Mouse (Mus musculus): ENCODE results near the gene Mlf2. TPM values are rescaled to one million over a fixed set of nuclear protein-coding genes. Genes with fewer than 3 reads are reported as not detected.

Gene Mlf2
- polyA plus RNA-seq, 1 experiment from 2014 or later: 587 TPM

GRCm38 (mm10) chr6:124966466-124967118 is 35.4 kb downstream of the Mlf2 start:
- no peak for ATAC-seq
- 97% methylated on average over 7 of the region's 7 CpGs for WGBS
- no peak overlapping the region for H3K27ac ChIP-seq (ENCODE audit: low read depth, low read length)
- H3K27me3 ChIP-seq (replicated peaks; ENCODE audit: control insufficient read depth, insufficient read depth, low read length): no peaks in the 10 kb centered on the region
- peak overlapping the region; percentile 96 for H3K4me2 ChIP-seq (ENCODE audit: low read length)
- H3K9me3 ChIP-seq (ENCODE audit: control insufficient read depth, low read length): no peaks in the 10 kb centered on the region
- peak overlapping the region; percentile 58; the same call in 1 of the 2 replicates for H3K4me3 ChIP-seq (ENCODE audit: low read length)
- no peak overlapping the region for H3K9ac ChIP-seq (ENCODE audit: low read depth, low read length)
- no peaks in the 10 kb centered on the region; the same call in 1 of the 2 replicates for H3K36me3 ChIP-seq (ENCODE audit: control insufficient read depth, insufficient read depth, low read length)
- peaks cover 14% of the 10 kb centered on the region for H3K4me1 ChIP-seq (ENCODE audit: control insufficient read depth, insufficient read depth, low read depth, low read length)

GRCm38 (mm10) chr6:124967766-124968165 is 36.6 kb downstream of the Mlf2 start:
- no peak overlapping the region for H3K4me2 ChIP-seq (ENCODE audit: low read length)
- no peak for ATAC-seq
- WGBS: 74% methylated on average over 4 of the region's 4 CpGs

More at GRCm38 (mm10) chr6:124967766-124968165, 36.6 kb downstream of the Mlf2 start:
- Histone ChIP-seq H3K27me3 (replicated peaks; ENCODE audit: control insufficient read depth, insufficient read depth, low read length) (no peaks in the 10 kb centered on the region), H3K4me3 (ENCODE audit: low read length) (no peak overlapping the region), H3K4me1 (ENCODE audit: control insufficient read depth, insufficient read depth, low read depth, low read length) (peaks cover 14% of the 10 kb centered on the region), H3K9me3 (ENCODE audit: control insufficient read depth, low read length) (no peaks in the 10 kb centered on the region), H3K27ac (ENCODE audit: low read depth, low read length) (no peak overlapping the region), H3K36me3 (ENCODE audit: control insufficient read depth, insufficient read depth, low read length) (no peaks in the 10 kb centered on the region), H3K9ac (ENCODE audit: low read depth, low read length) (no peak overlapping the region)

Other genes with a start within 250 kb of the Mlf2 start
- gene Emg1, start 219.2 kb upstream of the Mlf2 start, polyA plus RNA-seq (2015; fragmentation: Nextera tagmentation; extraction: Ambion mirVana): 104 and 108 TPM in 2 replicates
- gene Phb2, start 219.1 kb upstream of the Mlf2 start, polyA plus RNA-seq (2015; fragmentation: Nextera tagmentation; extraction: Ambion mirVana): 249 and 250 TPM in 2 replicates
- 4.8 and 4.9 TPM in 2 replicates for gene Ptpn6, start 192.7 kb upstream of the Mlf2 start, polyA plus RNA-seq (2015; fragmentation: Nextera tagmentation; extraction: Ambion mirVana)
- 587 and 645 TPM in 2 replicates for gene Grcc10, start 190.0 kb upstream of the Mlf2 start, polyA plus RNA-seq (2015; fragmentation: Nextera tagmentation; extraction: Ambion mirVana)
- not detected in 2 replicates for gene Gm45234, start 175.4 kb upstream of the Mlf2 start, polyA plus RNA-seq (2015; fragmentation: Nextera tagmentation; extraction: Ambion mirVana)
- 24.7 and 28.5 TPM in 2 replicates for gene Atn1, start 174.9 kb upstream of the Mlf2 start, polyA plus RNA-seq (2015; fragmentation: Nextera tagmentation; extraction: Ambion mirVana)
- 192 and 210 TPM in 2 replicates for gene Eno2, start 161.7 kb upstream of the Mlf2 start, polyA plus RNA-seq (2015; fragmentation: Nextera tagmentation; extraction: Ambion mirVana)
- 4.0 and 5.3 TPM in 2 replicates for gene Lrrc23, start 151.7 kb upstream of the Mlf2 start, polyA plus RNA-seq (2015; fragmentation: Nextera tagmentation; extraction: Ambion mirVana)
- 9.2 and 10.3 TPM in 2 replicates for gene Spsb2, start 122.7 kb upstream of the Mlf2 start, polyA plus RNA-seq (2015; fragmentation: Nextera tagmentation; extraction: Ambion mirVana)
- 544 and 601 TPM in 2 replicates for gene Tpi1, start 117.1 kb upstream of the Mlf2 start, polyA plus RNA-seq (2015; fragmentation: Nextera tagmentation; extraction: Ambion mirVana)
- gene Usp5, start 101.9 kb upstream of the Mlf2 start, polyA plus RNA-seq (2015; fragmentation: Nextera tagmentation; extraction: Ambion mirVana): 220 and 232 TPM in 2 replicates
- 34.2 and 38.5 TPM in 2 replicates for gene Cdca3, start 101.8 kb upstream of the Mlf2 start, polyA plus RNA-seq (2015; fragmentation: Nextera tagmentation; extraction: Ambion mirVana)
- gene Gnb3, start 91.1 kb upstream of the Mlf2 start, polyA plus RNA-seq (2015; fragmentation: Nextera tagmentation; extraction: Ambion mirVana): 1.0 and 1.1 TPM in 2 replicates
- 7.5 and 16.2 TPM in 2 replicates for gene P3h3, start 73.6 kb upstream of the Mlf2 start, polyA plus RNA-seq (2015; fragmentation: Nextera tagmentation; extraction: Ambion mirVana)
- gene Gpr162, start 67.4 kb upstream of the Mlf2 start, polyA plus RNA-seq (2015; fragmentation: Nextera tagmentation; extraction: Ambion mirVana): 30.9 and 32.9 TPM in 2 replicates
- 0.26 and 0.27 TPM in 2 replicates for gene Cd4, start 43.2 kb upstream of the Mlf2 start, polyA plus RNA-seq (2015; fragmentation: Nextera tagmentation; extraction: Ambion mirVana)
- 3.0 and 3.6 TPM in 2 replicates for gene Lag3, start 19.7 kb upstream of the Mlf2 start, polyA plus RNA-seq (2015; fragmentation: Nextera tagmentation; extraction: Ambion mirVana)
- gene Ptms, start 11.3 kb upstream of the Mlf2 start, polyA plus RNA-seq (2015; fragmentation: Nextera tagmentation; extraction: Ambion mirVana): 609 and 678 TPM in 2 replicates
- 107 TPM in 2 replicates for gene Cops7a, start 34.2 kb downstream of the Mlf2 start, polyA plus RNA-seq (2015; fragmentation: Nextera tagmentation; extraction: Ambion mirVana)
- 67.4 and 77.9 TPM in 2 replicates for gene Pianp, start 65.3 kb downstream of the Mlf2 start, polyA plus RNA-seq (2015; fragmentation: Nextera tagmentation; extraction: Ambion mirVana)
- gene Zfp384, start 77.8 kb downstream of the Mlf2 start, polyA plus RNA-seq (2015; fragmentation: Nextera tagmentation; extraction: Ambion mirVana): 11.6 and 15.2 TPM in 2 replicates
- 133 and 137 TPM in 2 replicates for gene Ing4, start 108.4 kb downstream of the Mlf2 start, polyA plus RNA-seq (2015; fragmentation: Nextera tagmentation; extraction: Ambion mirVana)
- 18.2 and 20.9 TPM in 2 replicates for gene Acrbp, start 118.3 kb downstream of the Mlf2 start, polyA plus RNA-seq (2015; fragmentation: Nextera tagmentation; extraction: Ambion mirVana)
- gene Lpar5, start 136.5 kb downstream of the Mlf2 start, polyA plus RNA-seq (2015; fragmentation: Nextera tagmentation; extraction: Ambion mirVana): 0.36 and 0.85 TPM in 2 replicates
- gene Chd4, start 164.6 kb downstream of the Mlf2 start, polyA plus RNA-seq (2015; fragmentation: Nextera tagmentation; extraction: Ambion mirVana): 66.6 and 68.4 TPM in 2 replicates
- 48.6 and 50.7 TPM in 2 replicates for gene Nop2, start 200.5 kb downstream of the Mlf2 start, polyA plus RNA-seq (2015; fragmentation: Nextera tagmentation; extraction: Ambion mirVana)
- gene Iffo1, start 213.9 kb downstream of the Mlf2 start, polyA plus RNA-seq (2015; fragmentation: Nextera tagmentation; extraction: Ambion mirVana): 20.3 and 21.9 TPM in 2 replicates
- 1,587 and 1,624 TPM in 2 replicates for gene Gapdh, start 235.1 kb downstream of the Mlf2 start, polyA plus RNA-seq (2015; fragmentation: Nextera tagmentation; extraction: Ambion mirVana)